Mouse (Mus musculus): ENCODE data around the gene AI661453. TPM values are rescaled to one million over a fixed set of nuclear protein-coding genes. Genes with fewer than 3 reads are reported as not detected.
A peak's percentile ranks its signal among the peaks of the same experiment; 100 is the strongest.

AI661453 gene
- total RNA-seq, 2 experiments from 2014 or later = 0.23 to 0.45 TPM

- TF ChIP-seq CTCF (IDR thresholded peaks at IDR 0.05) = no peak
- no peak for DNase-seq
- intact Hi-C loops (cut with DNase I) = no loop called here
- H3K4me3 ChIP-seq = no peak overlapping the region
- no peak overlapping the region for H3K27ac ChIP-seq
These were observed 26.4 kb downstream of the AI661453 start for GRCm38 (mm10) chr17:47462728-47463388.

GRCm38 (mm10) chr17:47464248-47464965 is 28.0 kb downstream of the AI661453 start:
- TF ChIP-seq CTCF (IDR thresholded peaks at IDR 0.05) = no peak
- H3K27ac ChIP-seq = no peak overlapping the region
- H3K4me3 ChIP-seq = no peak overlapping the region
- intact Hi-C loops (cut with DNase I) = no loop called here
- DNase-seq = no peak

GRCm38 (mm10) chr17:47465016-47465415 is 28.6 kb downstream of the AI661453 start:
- Histone ChIP-seq H3K27ac (no peak overlapping the region), H3K4me3 (no peak overlapping the region)
- intact Hi-C loops (cut with DNase I) = no loop called here
- no peak for DNase-seq
- no peak for TF ChIP-seq CTCF (IDR thresholded peaks at IDR 0.05)

GRCm38 (mm10) chr17:47466284-47466683 is 29.9 kb downstream of the AI661453 start:
- intact Hi-C loops (cut with DNase I) = no loop called here
- no peak for TF ChIP-seq CTCF (IDR thresholded peaks at IDR 0.05)
- H3K27ac ChIP-seq = no peak overlapping the region

GRCm38 (mm10) chr17:47467659-47468058 is 31.2 kb downstream of the AI661453 start:
- intact Hi-C loops (cut with DNase I) = no loop called here
- Histone ChIP-seq H3K4me3 (no peak overlapping the region; the same call in 1 of the 2 replicates), H3K27ac (no peak overlapping the region)
- no peak for DNase-seq
- TF ChIP-seq CTCF (IDR thresholded peaks at IDR 0.05) = no peak

More at GRCm38 (mm10) chr17:47466284-47466683, 29.9 kb downstream of the AI661453 start:
- no peak for DNase-seq
- H3K4me3 ChIP-seq = no peak overlapping the region

GRCm38 (mm10) chr17:47468063-47468462 is 31.6 kb downstream of the AI661453 start:
- no peak for TF ChIP-seq CTCF (IDR thresholded peaks at IDR 0.05)
- intact Hi-C loops (cut with DNase I) = no loop called here
- no peak for DNase-seq
- Histone ChIP-seq H3K27ac (peak overlapping the region; percentile 24; the same call in 1 of the 2 replicates), H3K4me3 (peak overlapping the region; percentile 64)

GRCm38 (mm10) chr17:47468466-47468865 is 32.1 kb downstream of the AI661453 start:
- peak; percentile 45 for DNase-seq
- intact Hi-C loops (cut with DNase I) = no loop called here

DNA sequence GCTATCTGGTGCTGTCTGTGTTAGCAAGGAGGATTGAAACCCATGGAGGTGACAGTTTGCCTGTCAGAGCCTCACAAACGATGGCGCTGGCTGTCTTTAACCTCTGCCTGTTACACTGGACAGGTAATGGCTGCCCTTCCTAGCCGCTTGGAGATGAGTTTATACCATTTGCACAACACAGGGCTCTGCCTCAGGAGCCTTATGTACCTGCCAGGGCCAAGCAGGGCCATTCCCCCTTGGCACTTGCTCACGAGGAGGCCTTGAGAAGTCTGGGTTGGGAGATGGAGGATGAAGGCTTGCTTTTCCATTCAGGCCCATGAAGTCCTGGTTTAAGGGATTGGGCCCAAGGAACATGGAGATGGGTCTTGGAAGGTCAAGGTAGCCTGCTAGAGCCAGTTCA is 33.2 kb downstream of the AI661453 start:
- no peak overlapping the region for H3K27ac ChIP-seq
- TF ChIP-seq CTCF (IDR thresholded peaks at IDR 0.05) = no peak
- DNase-seq = no peak
- no peak overlapping the region for H3K4me3 ChIP-seq
- intact Hi-C loops (cut with DNase I) = no loop called here

More at GRCm38 (mm10) chr17:47468466-47468865, 32.1 kb downstream of the AI661453 start:
- TF ChIP-seq CTCF (IDR thresholded peaks at IDR 0.05) = peak; percentile 17; the same call in 1 of the 2 replicates
- H3K4me3 ChIP-seq = peak overlapping the region; percentile 64
- peak overlapping the region; percentile 24; the same call in 1 of the 2 replicates for H3K27ac ChIP-seq

GRCm38 (mm10) chr17:47470121-47470520 is 33.7 kb downstream of the AI661453 start:
- H3K4me3 ChIP-seq = no peak overlapping the region
- TF ChIP-seq CTCF (IDR thresholded peaks at IDR 0.05) = no peak
- H3K27ac ChIP-seq = no peak overlapping the region
- no peak for DNase-seq
- intact Hi-C loops (cut with DNase I) = no loop called here

GRCm38 (mm10) chr17:47470686-47471085 is 34.3 kb downstream of the AI661453 start:
- intact Hi-C loops (cut with DNase I) = no loop called here

GRCm38 (mm10) chr17:47472435-47473350 is 36.3 kb downstream of the AI661453 start:
- peak overlapping the region; percentile 44 for H3K27ac ChIP-seq
- no peak for TF ChIP-seq CTCF (IDR thresholded peaks at IDR 0.05)
- H3K4me3 ChIP-seq = no peak overlapping the region
- intact Hi-C loops (cut with DNase I) = no loop called here
- DNase-seq = peak; percentile 48

More at GRCm38 (mm10) chr17:47470686-47471085, 34.3 kb downstream of the AI661453 start:
- TF ChIP-seq CTCF (IDR thresholded peaks at IDR 0.05) = no peak
- H3K4me3 ChIP-seq = no peak overlapping the region
- H3K27ac ChIP-seq = no peak overlapping the region
- no peak for DNase-seq

DNA sequence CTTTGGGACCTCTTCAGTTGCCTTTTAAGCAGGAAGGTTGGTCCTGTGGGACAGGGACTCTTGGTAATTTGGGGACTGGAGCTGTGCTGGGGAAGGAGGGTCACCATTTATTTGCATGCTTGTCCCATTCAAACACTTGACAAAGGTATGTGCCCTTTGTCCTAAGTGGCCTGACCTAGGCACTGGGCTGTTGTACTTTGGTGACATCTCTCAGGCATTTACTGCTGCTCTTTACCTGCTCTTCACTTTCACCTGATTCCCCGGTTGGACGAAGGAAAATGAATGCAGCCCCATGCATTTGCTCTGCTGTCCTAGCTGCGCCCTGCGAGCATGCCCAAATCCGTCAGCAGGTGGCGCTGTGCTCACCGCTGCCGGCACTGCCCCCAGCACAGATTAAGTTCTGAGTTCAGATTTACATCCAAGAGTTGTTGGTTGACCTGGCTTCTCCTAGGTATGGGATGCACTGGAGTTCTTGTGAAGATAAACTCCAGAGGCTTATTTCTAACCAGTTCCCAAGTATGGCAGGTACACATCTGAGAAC is 37.1 kb downstream of the AI661453 start:
- TF ChIP-seq CTCF (IDR thresholded peaks at IDR 0.05) = peak; percentile 88
- intact Hi-C loops (cut with DNase I) = no loop called here
- no peak overlapping the region for H3K4me3 ChIP-seq
- peak; percentile 71 for DNase-seq
- no peak overlapping the region for H3K27ac ChIP-seq

All from gastrocnemius, adult 2 months (tissue).